Mouse (Mus musculus) frontal cortex, adult (tissue): ENCODE results near the gene Map1lc3a.

ENCODE experiments used
- ATAC-seq: cut with Nextera tagmentation; 2 replicates; pipeline ENCODE4 v1.9.2; 2017; ENCODE audit warnings: mild to moderate bottlenecking, moderate library complexity, mixed read lengths; ENCODE audit not compliant: low TSS enrichment

Map1lc3a gene

GRCm38 (mm10) chr2:155276195-155276594 is at the start of gene Map1lc3a:
Gene Map1lc3a (plus strand): TSS chr2:155276297.
- ATAC-seq = peak; percentile 88

- ATAC-seq = peak; percentile 88
Observed at GRCm38 (mm10) chr2:155235746-155236361, 40.2 kb upstream of the Map1lc3a start.

GRCm38 (mm10) chr2:155236362-155236992 is 39.6 kb upstream of the Map1lc3a start, which contains the start of gene Dynlrb1:
Gene Dynlrb1 (plus strand): TSS chr2:155236533.
- ATAC-seq = peak; percentile 99

- ATAC-seq = no peak
Observed at GRCm38 (mm10) chr2:155237276-155237675, 38.8 kb upstream of the Map1lc3a start.

GRCm38 (mm10) chr2:155240915-155241314 is 35.2 kb upstream of the Map1lc3a start:
- ATAC-seq = no peak

- peak; percentile 79 for ATAC-seq
Observed at GRCm38 (mm10) chr2:155242296-155242855, 33.7 kb upstream of the Map1lc3a start.

- no peak for ATAC-seq
Observed at GRCm38 (mm10) chr2:155246231-155246630, 29.9 kb upstream of the Map1lc3a start.

- ATAC-seq = no peak
Observed at GRCm38 (mm10) chr2:155248206-155248605, 27.9 kb upstream of the Map1lc3a start.

- ATAC-seq = no peak
Observed at GRCm38 (mm10) chr2:155248718-155249117, 27.4 kb upstream of the Map1lc3a start.

- no peak for ATAC-seq
Observed at GRCm38 (mm10) chr2:155249588-155249987, 26.5 kb upstream of the Map1lc3a start.

GRCm38 (mm10) chr2:155265526-155265925 is 10.6 kb upstream of the Map1lc3a start:
- ATAC-seq = no peak

GRCm38 (mm10) chr2:155266896-155267295 is 9.2 kb upstream of the Map1lc3a start:
- ATAC-seq = no peak

GRCm38 (mm10) chr2:155271957-155272356 is 4.1 kb upstream of the Map1lc3a start:
- no peak for ATAC-seq

- no peak for ATAC-seq
Observed at GRCm38 (mm10) chr2:155272396-155273170, 3.5 kb upstream of the Map1lc3a start.

- no peak for ATAC-seq
Observed at GRCm38 (mm10) chr2:155273603-155274002, 2.5 kb upstream of the Map1lc3a start.

GRCm38 (mm10) chr2:155276621-155277175 is 601 bp downstream of the Map1lc3a start:
- ATAC-seq = peak; percentile 48

GRCm38 (mm10) chr2:155277721-155278120 is 1.6 kb downstream of the Map1lc3a start:
- ATAC-seq = no peak

GRCm38 (mm10) chr2:155278361-155278760 is 2.3 kb downstream of the Map1lc3a start:
- no peak for ATAC-seq

- no peak for ATAC-seq
Observed at GRCm38 (mm10) chr2:155279163-155279562, 3.1 kb downstream of the Map1lc3a start.

GRCm38 (mm10) chr2:155280116-155280515 is 4.0 kb downstream of the Map1lc3a start:
- no peak for ATAC-seq

- no peak for ATAC-seq
Observed at GRCm38 (mm10) chr2:155283793-155284192, 7.7 kb downstream of the Map1lc3a start.

GRCm38 (mm10) chr2:155284647-155285046 is 8.6 kb downstream of the Map1lc3a start:
- peak; percentile 39; the same call in 1 of the 2 replicates for ATAC-seq
